Mouse (Mus musculus) B cell, adult 67 days (primary cell): ENCODE data around the gene Krtap31-1. TPM values are rescaled to one million over a fixed set of nuclear protein-coding genes. Genes with fewer than 3 reads are reported as not detected.

Experiments
- total RNA-seq, 2 experiments: library from RNA; stranded (reverse); gene quantifications; 4 replicates each; pipeline ENCODE4 v1.2.4; 2023

The Krtap31-1 gene
- total RNA-seq, result not detected

GRCm38 (mm10) chr11:99907620-99908019, at the start of gene Krtap31-1:
TSS of gene Krtap31-1 (plus strand) at chr11:99907920.

GRCm38 (mm10) chr11:99864176-99864575, 43.5 kb upstream of the Krtap31-1 start, which contains the start of gene Gm11559:
TSS of gene Gm11559 (plus strand) at chr11:99864476.

GRCm38 (mm10) chr11:99873089-99873488, 34.6 kb upstream of the Krtap31-1 start, which contains the start of gene Krtap9-1:
TSS of gene Krtap9-1 (plus strand) at chr11:99873389.

GRCm38 (mm10) chr11:99878887-99879286, 28.8 kb upstream of the Krtap31-1 start, which contains the start of gene Gm11567:
TSS of gene Gm11567 (plus strand) at chr11:99879187.

GRCm38 (mm10) chr11:99914451-99914850, 6.7 kb downstream of the Krtap31-1 start, which contains the start of gene Gm11565:
TSS of gene Gm11565 (plus strand) at chr11:99914751.

GRCm38 (mm10) chr11:99935991-99936390, 28.3 kb downstream of the Krtap31-1 start, which contains the start of gene Krtap31-2:
TSS of gene Krtap31-2 (plus strand) at chr11:99936291.

GRCm38 (mm10) chr11:99948175-99948574, 40.5 kb downstream of the Krtap31-1 start, which contains the start of gene Krtap9-5:
TSS of gene Krtap9-5 (plus strand) at chr11:99948475.

Other genes starting within 250 kb of the Krtap31-1 start
- gene Gm11563, start 249.0 kb upstream of the Krtap31-1 start, total RNA-seq, result not detected
- gene Krtap4-6, start 242.0 kb upstream of the Krtap31-1 start, total RNA-seq, result not detected
- gene Gm14190, start 217.2 kb upstream of the Krtap31-1 start, total RNA-seq, result not detected
- not detected for gene Gm14180, start 173.6 kb upstream of the Krtap31-1 start, total RNA-seq
- not detected for gene Gm11595, start 135.0 kb upstream of the Krtap31-1 start, total RNA-seq
- gene Krtap4-8, start 127.2 kb upstream of the Krtap31-1 start, total RNA-seq, result not detected
- not detected for gene Krtap4-9, start 122.7 kb upstream of the Krtap31-1 start, total RNA-seq
- gene Gm11596, start 114.5 kb upstream of the Krtap31-1 start, total RNA-seq, result not detected
- not detected for gene Gm11569, start 109.0 kb upstream of the Krtap31-1 start, total RNA-seq
- gene Gm11554, start 103.5 kb upstream of the Krtap31-1 start, total RNA-seq, result not detected
- gene Krtap4-13, start 98.0 kb upstream of the Krtap31-1 start, total RNA-seq, result not detected
- gene Gm11564, start 92.3 kb upstream of the Krtap31-1 start, total RNA-seq, result not detected
- not detected for gene 2300003K06Rik, start 69.9 kb upstream of the Krtap31-1 start, total RNA-seq
- gene Krtap4-16, start 56.3 kb upstream of the Krtap31-1 start, total RNA-seq, result not detected
- not detected for gene Gm11568, start 50.0 kb upstream of the Krtap31-1 start, total RNA-seq
- gene Gm11559, start 43.4 kb upstream of the Krtap31-1 start, total RNA-seq, result not detected
- not detected for gene Krtap9-1, start 34.5 kb upstream of the Krtap31-1 start, total RNA-seq
- not detected for gene Gm11567, start 28.7 kb upstream of the Krtap31-1 start, total RNA-seq
- not detected for gene Gm11565, start 6.8 kb downstream of the Krtap31-1 start, total RNA-seq
- gene Krtap31-2, start 28.4 kb downstream of the Krtap31-1 start, total RNA-seq, result not detected
- not detected for gene Krtap9-5, start 40.6 kb downstream of the Krtap31-1 start, total RNA-seq
- not detected for gene Krtap29-1, start 71.1 kb downstream of the Krtap31-1 start, total RNA-seq
- gene Krtap16-1, start 78.7 kb downstream of the Krtap31-1 start, total RNA-seq, result not detected
- not detected for gene Krtap17-1, start 86.1 kb downstream of the Krtap31-1 start, total RNA-seq
- not detected for gene Krt33a, start 108.3 kb downstream of the Krtap31-1 start, total RNA-seq
- gene Krt33b, start 121.9 kb downstream of the Krtap31-1 start, total RNA-seq, result not detected
- gene Krt34, start 133.6 kb downstream of the Krtap31-1 start, total RNA-seq, result not detected
- gene Krt31, start 142.6 kb downstream of the Krtap31-1 start, total RNA-seq, result not detected
- gene Krt32, start 180.3 kb downstream of the Krtap31-1 start, total RNA-seq, result not detected
- not detected for gene Krt35, start 188.3 kb downstream of the Krtap31-1 start, total RNA-seq
- not detected for gene Krt36, start 197.7 kb downstream of the Krtap31-1 start, total RNA-seq
- not detected for gene Krt13, start 213.6 kb downstream of the Krtap31-1 start, total RNA-seq
- gene Krt15, start 228.0 kb downstream of the Krtap31-1 start, total RNA-seq, result not detected
- gene Krt19, start 240.7 kb downstream of the Krtap31-1 start, total RNA-seq, result not detected